Mouse (Mus musculus): ENCODE measurements around the gene Mptx1. TPM values are rescaled to one million over a fixed set of nuclear protein-coding genes. Genes with fewer than 3 reads are reported as not detected.
"Not testable (repeated sequence)": the region's sequence is repeated elsewhere in the genome, so short reads cannot be mapped to it uniquely, and the experiment has no call there.

The Mptx1 gene
- total RNA-seq (2021) = not detected
- long read RNA-seq, experiment 1 = 0 reads
- long read RNA-seq, experiment 2 = 0 reads

DNA sequence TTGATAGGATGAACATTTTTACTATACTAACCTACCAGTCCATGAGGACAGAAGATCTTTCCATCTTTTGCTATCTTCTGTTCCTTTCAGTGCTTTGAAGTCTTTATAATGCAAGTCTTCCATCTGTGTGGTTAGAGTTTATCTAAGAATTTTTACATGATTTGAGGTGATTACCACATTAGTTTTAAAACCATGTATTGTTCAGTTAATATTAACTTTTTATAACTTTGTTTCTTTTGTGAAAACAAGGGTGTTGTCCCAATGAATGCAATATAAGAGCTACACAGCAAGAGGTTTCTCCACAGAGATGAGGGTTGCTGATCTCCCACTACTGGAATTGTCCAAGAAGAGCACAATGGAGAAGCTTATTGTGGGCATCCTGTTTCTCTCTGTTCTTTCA lies at the start of gene Mptx1:
Gene Mptx1 (plus strand): TSS at position 301 of the 400 bp plus-strand sequence.
- no peak for DNase-seq (ENCODE audit: low spot score in 2 of 2)

DNA sequence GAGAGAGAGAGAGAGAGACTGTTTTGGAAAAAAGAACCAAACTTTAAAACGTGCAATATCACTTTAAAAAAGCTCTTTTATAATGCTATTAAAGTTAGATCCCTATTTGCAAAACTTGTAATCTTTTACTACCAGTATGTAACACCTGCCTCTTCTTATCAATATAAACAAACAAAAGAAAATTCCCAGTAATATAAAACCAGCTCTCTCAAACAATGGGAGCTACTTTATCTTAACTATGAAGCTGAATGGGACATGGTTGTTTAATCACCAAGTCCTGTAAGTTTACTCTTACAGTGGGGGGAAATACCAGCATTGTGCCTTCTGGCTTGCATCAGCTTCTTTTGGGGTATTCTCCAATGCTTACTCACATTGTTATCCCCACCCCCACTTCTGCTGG lies 27.2 kb upstream of the Mptx1 start:
- no peak for DNase-seq (ENCODE audit: low spot score in 2 of 2)

DNA sequence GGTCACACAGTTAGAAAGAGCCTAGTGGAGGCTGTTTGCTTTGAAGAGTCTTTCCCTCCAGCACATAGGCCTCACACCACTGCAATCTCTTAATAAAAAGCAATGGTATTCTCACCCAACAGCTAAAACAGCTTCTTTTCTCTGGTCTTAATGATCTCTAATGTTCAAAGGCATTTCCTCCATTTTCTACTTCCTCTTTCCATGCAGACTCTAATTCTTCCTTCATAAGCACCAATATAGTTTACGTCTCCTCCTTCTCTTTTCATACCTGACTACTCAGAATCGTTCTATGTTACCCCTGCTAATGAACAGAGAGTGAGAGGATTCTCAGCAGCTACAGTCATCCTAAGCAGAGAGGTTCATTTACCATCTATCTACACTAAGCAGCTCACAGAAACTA lies 13.0 kb upstream of the Mptx1 start:
- no peak for DNase-seq (ENCODE audit: low spot score in 2 of 2)

GRCm38 (mm10) chr1:174353636-174354035 lies 23.3 kb downstream of the Mptx1 start:
- not testable (repeated sequence) for DNase-seq (ENCODE audit: low spot score in 2 of 2)

- DNase-seq (ENCODE audit: low spot score in 2 of 2) = no peak
Observed at GRCm38 (mm10) chr1:174354640-174355039, 24.3 kb downstream of the Mptx1 start.

DNA sequence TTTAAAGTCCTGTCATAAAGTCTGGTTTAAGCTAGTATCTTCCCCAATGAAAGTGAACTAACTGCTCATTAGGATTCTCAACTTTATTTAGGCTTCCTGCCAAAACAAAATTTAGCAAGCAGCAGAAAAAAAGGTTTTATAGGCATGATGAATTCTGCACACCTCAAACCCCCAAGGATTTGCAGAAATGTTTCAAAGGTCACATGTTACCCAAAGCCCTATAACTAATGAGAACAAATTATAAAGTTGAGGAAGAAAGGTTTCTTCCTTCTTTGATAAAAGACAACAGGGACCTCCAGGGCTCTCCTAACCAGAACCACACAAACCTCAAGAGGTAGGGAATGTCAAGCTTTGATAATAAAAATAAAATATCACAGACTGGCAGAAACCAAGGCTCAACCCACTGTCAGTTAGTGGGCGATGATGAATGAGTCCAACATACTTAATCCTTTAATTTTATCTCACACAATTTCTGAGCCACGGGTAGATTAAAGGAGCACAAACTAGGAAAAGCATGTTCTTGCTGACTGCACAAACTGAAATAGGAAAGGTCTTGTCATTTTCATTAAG lies 34.6 kb downstream of the Mptx1 start, which contains the start of gene Olfr417:
Gene Olfr417 (plus strand): TSS at position 241 of the 570 bp plus-strand sequence.
- DNase-seq (ENCODE audit: low spot score in 2 of 2) = no peak

DNA sequence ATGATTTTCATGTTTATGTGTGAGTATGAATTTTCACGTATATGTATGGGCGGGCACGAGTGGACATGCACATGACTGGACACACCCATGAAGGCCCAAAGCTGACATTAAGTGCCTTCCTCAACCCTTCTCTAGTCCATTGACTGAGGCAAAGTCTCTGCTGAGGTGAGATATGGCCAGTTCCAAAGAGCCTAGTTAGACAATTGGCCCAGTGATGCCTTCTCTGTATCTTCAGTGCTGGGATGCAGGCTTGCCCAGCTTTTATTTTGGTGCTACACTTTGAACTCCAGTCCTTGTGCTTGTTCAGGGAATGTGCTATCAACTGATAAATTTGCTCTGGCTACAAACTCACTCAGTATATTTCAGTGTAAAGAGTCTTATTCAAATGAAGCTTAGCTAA lies 43.5 kb downstream of the Mptx1 start:
- DNase-seq (ENCODE audit: low spot score in 2 of 2) = no peak

Other genes starting within 250 kb of the Mptx1 start
- gene Olfr429, start 246.2 kb upstream of the Mptx1 start, total RNA-seq (2021) = not detected
- not detected for gene Olfr427, start 233.6 kb upstream of the Mptx1 start, total RNA-seq (2021)
- not detected for gene Olfr231, start 209.4 kb upstream of the Mptx1 start, total RNA-seq (2021)
- gene Olfr424, start 199.0 kb upstream of the Mptx1 start, total RNA-seq (2021) = not detected
- gene Olfr420, start 174.9 kb upstream of the Mptx1 start, total RNA-seq (2021) = not detected
- gene Spta1, start 157.7 kb upstream of the Mptx1 start, total RNA-seq (2021) = under 1 TPM; 0.14 to 0.24 TPM
- gene Olfr419, start 78.5 kb upstream of the Mptx1 start, total RNA-seq (2021) = not detected
- not detected for gene Olfr417, start 34.6 kb downstream of the Mptx1 start, total RNA-seq (2021)
- not detected for gene Olfr248, start 60.5 kb downstream of the Mptx1 start, total RNA-seq (2021)
- gene Olfr414, start 93.5 kb downstream of the Mptx1 start, total RNA-seq (2021) = not detected
- not detected for gene Olfr220, start 111.6 kb downstream of the Mptx1 start, total RNA-seq (2021)
- gene Fmn2, start 171.3 kb downstream of the Mptx1 start, total RNA-seq (2021) = 10 to 100 TPM; 51.5 to 55.7 TPM

All from layer of hippocampus, postnatal 14 days (tissue).